Mouse (Mus musculus) heart, postnatal 0 days (tissue): Measurements from ENCODE around the gene Gm17571. TPM values are rescaled to one million over a fixed set of nuclear protein-coding genes. Genes with fewer than 3 reads are reported as not detected.

Experiments
- ATAC-seq: fragments of 200-750 bp; cut with Nextera tagmentation; 2 replicates; pipeline ENCODE4 v1.8.0; 2017; ENCODE audit warnings: low read depth, moderate number of reproducible peaks, moderate library complexity; ENCODE audit not compliant: insufficient read depth
- DNase-seq: peaks from one replicate; pipeline ENCODE4 v3.0.0-alpha.2; 2016; ENCODE audit warnings: low spot score
- H3K27ac ChIP-seq: fragments of 300-500 bp; sonication (generic); 2 replicates; pipeline ENCODE4 v1.5.1; 2014; ENCODE audit warnings: low read depth, mild to moderate bottlenecking
- H3K27me3 ChIP-seq: fragments of 300-500 bp; sonication (generic); 2 replicates; pipeline ENCODE4 v1.6.1; 2014; ENCODE audit warnings: low read length, mixed read lengths; ENCODE audit not compliant: control insufficient read depth, insufficient read depth
- H3K36me3 ChIP-seq: fragments of 300-500 bp; sonication (generic); replicated peaks from 2 replicates; pipeline ENCODE4 v1.6.1; 2014; ENCODE audit warnings: low read length, mixed read lengths; ENCODE audit not compliant: control insufficient read depth, insufficient read depth
- H3K4me1 ChIP-seq: fragments of 300-500 bp; sonication (generic); 2 replicates; pipeline ENCODE4 v1.6.1; 2014; ENCODE audit warnings: antibody characterized with exemption; ENCODE audit not compliant: control insufficient read depth, insufficient read depth
- H3K4me2 ChIP-seq: fragments of 300-500 bp; sonication (generic); 2 replicates; pipeline ENCODE4 v1.6.1; 2014; ENCODE audit warnings: low read depth, mild to moderate bottlenecking, low read length, moderate library complexity
- H3K4me3 ChIP-seq: fragments of 300-500 bp; sonication (generic); 2 replicates; pipeline ENCODE4 v1.5.1; 2014; ENCODE audit warnings: low read depth, low read length
- H3K9ac ChIP-seq: fragments of 300-500 bp; sonication (generic); replicated peaks from 2 replicates; pipeline ENCODE4 v1.6.1; 2014; ENCODE audit warnings: low read depth, low read length, mixed read lengths
- H3K9me3 ChIP-seq: fragments of 300-500 bp; sonication (generic); replicated peaks from 2 replicates; pipeline ENCODE4 v1.6.1; 2016; ENCODE audit warnings: low read length; ENCODE audit not compliant: control insufficient read depth
- CTCF ChIP-seq: IDR thresholded peaks from 2 replicates; pipeline ENCODE4 v1.5.1; 2016; ENCODE audit warnings: antibody characterized with exemption, control low read depth, low read depth
- EP300 ChIP-seq: IDR thresholded peaks from 2 replicates; pipeline ENCODE4 v1.6.1; 2016; ENCODE audit warnings: antibody characterized with exemption, low read depth
- whole genome bisulfite sequencing: fragments of 180-500 bp; shearing (Covaris S2); extraction: QIAGEN DNeasy Blood & Tissue Kit; methylation state at CpG from one replicate; pipeline ENCODE4 v1.1.7; 2014; 5-methylcytosine and 5-hydroxymethylcytosine counted together
- polyA plus RNA-seq: library from polyadenylated mRNA; unstranded; fragments of >200 nt; fragmentation: Nextera tagmentation; extraction: Ambion mirVana; gene quantifications from 2 replicates; pipeline ENCODE4 v1.2.1, GENCODE M21; 2015
- total RNA-seq: library from RNA; depleted of rRNA; stranded (reverse); fragments of >200 nt; gene quantifications from 2 replicates; pipeline ENCODE4 v1.2.3, GENCODE M21; 2014; ENCODE audit warnings: low replicate concordance; rRNA removed

Gm17571 gene
- total RNA-seq (not detected in 2 replicates), polyA plus RNA-seq (not detected in 2 replicates)

- TF ChIP-seq CTCF (no peak), EP300 (no peak)
- DNase-seq (no peak), ATAC-seq (no peak)
- 56% methylated on average over 4 of the region's 4 CpGs for WGBS
- H3K27ac ChIP-seq: no peak within 1 kb of the TSS; the same call in 1 of the 2 replicates
- H3K4me2 ChIP-seq: no peak within 1 kb of the TSS
- H3K9ac ChIP-seq: no peak within 1 kb of the TSS
- H3K4me1 ChIP-seq: peaks cover 13% of the 10 kb centered on the region; the same call in 1 of the 2 replicates
- H3K9me3 ChIP-seq: no peaks in the 10 kb centered on the region
- H3K4me3 ChIP-seq: no peak within 1 kb of the TSS
- H3K36me3 ChIP-seq: no peaks in the 10 kb centered on the region
- no peaks in the 10 kb centered on the region for H3K27me3 ChIP-seq
Observed at GRCm38 (mm10) chr9:13446703-13447285, at the start of gene Gm17571. Gene Gm17571 (minus strand): TSS chr9:13446753.

GRCm38 (mm10) chr9:13495530-13495929, 49.0 kb upstream of the Gm17571 start:
- no peak for TF ChIP-seq CTCF
- Histone ChIP-seq H3K27me3 (no peaks in the 10 kb centered on the region), H3K9ac (no peak overlapping the region), H3K9me3 (no peaks in the 10 kb centered on the region), H3K36me3 (no peaks in the 10 kb centered on the region), H3K4me2 (no peak overlapping the region), H3K27ac (no peak overlapping the region), H3K4me1 (peaks cover 19% of the 10 kb centered on the region), H3K4me3 (no peak overlapping the region)
- ATAC-seq (no peak), DNase-seq (no peak)

DNA sequence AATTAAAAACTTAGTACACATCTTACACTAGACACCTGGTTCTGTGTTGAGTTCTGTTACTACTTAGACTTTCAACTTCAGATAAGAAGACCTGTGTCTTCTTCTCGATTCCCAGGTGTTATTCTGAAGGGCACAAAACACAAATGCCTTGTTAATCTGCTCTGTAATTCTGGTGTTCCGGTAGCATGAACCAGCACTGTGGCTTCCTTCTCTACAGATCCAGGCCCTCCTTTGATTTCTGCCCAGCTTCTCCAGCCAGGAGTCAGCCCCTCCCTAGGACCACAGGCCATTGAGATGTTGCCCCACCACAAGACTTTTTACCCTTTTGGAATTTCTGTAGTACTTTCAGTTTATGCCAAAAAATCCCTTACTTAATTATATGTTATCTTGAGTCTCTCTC, 47.2 kb upstream of the Gm17571 start:
- no peak for DNase-seq
- H3K36me3 ChIP-seq: no peaks in the 10 kb centered on the region
- no peak overlapping the region for H3K9ac ChIP-seq
- H3K9me3 ChIP-seq: no peaks in the 10 kb centered on the region
- H3K27ac ChIP-seq: no peak overlapping the region
- no peaks in the 10 kb centered on the region for H3K27me3 ChIP-seq
- no peak for ATAC-seq
- TF ChIP-seq CTCF (no peak), EP300 (no peak)
- no peak overlapping the region for H3K4me3 ChIP-seq
- no peak overlapping the region for H3K4me2 ChIP-seq
- WGBS: 71% methylated on average over 2 of the region's 2 CpGs
- peaks cover 16% of the 10 kb centered on the region for H3K4me1 ChIP-seq

GRCm38 (mm10) chr9:13492807-13493206, 46.3 kb upstream of the Gm17571 start:
- ATAC-seq: no peak
- Histone ChIP-seq H3K27ac (no peak overlapping the region), H3K9me3 (no peaks in the 10 kb centered on the region), H3K36me3 (no peaks in the 10 kb centered on the region), H3K27me3 (no peaks in the 10 kb centered on the region), H3K4me2 (no peak overlapping the region), H3K9ac (no peak overlapping the region), H3K4me3 (no peak overlapping the region), H3K4me1 (peaks cover 7% of the 10 kb centered on the region)
- WGBS: 71% methylated on average over 2 of the region's 2 CpGs
- no peak for TF ChIP-seq CTCF
- TF ChIP-seq EP300: no peak
- DNase-seq: no peak

DNA sequence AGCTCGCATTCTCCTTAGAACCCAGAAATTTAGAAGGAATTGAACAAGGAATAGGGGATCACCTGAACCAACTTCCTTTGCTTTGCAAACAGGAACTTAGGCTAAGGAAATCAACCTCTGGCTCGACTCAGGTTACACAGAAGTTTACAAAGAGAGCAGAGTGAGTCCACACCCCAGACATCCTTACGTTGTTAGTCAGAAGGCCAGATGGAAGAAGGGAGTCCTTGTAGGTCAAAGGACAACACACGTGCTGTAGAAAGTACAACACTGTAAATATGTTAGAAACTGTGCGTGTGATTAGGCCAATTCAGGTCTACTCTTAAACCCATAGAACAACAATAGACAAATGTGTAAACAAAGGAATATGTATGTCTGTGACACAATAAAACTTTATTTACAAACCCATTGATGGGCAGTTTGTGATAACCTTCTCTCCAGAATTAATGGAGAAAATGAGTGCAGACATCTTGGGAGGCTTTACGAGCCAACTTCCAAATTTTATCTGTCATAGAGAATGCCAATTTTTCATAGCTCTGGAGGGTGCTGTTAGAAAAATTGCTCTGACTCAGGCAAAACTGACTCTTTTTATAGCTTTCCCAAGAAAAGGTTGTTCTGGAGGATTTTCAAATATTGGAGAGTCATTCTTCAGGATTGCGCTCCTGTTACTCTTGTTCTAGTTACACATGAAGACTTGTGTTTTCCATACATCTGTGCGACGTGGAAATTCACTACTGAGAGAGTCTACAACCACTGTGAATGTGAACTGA, 45.5 kb upstream of the Gm17571 start:
- no peak; the same call in 1 of the 2 replicates for ATAC-seq
- no peaks in the 10 kb centered on the region for H3K9me3 ChIP-seq
- H3K27me3 ChIP-seq: no peaks in the 10 kb centered on the region
- H3K4me3 ChIP-seq: no peak overlapping the region
- no peak overlapping the region for H3K9ac ChIP-seq
- no peak overlapping the region for H3K27ac ChIP-seq
- H3K4me1 ChIP-seq: peaks cover 3% of the 10 kb centered on the region; the same call in 1 of the 2 replicates
- TF ChIP-seq CTCF: no peak
- TF ChIP-seq EP300: no peak
- no peak overlapping the region for H3K4me2 ChIP-seq
- WGBS: 76% methylated on average over 9 of the region's 9 CpGs
- DNase-seq: no peak
- H3K36me3 ChIP-seq: no peaks in the 10 kb centered on the region
